Mouse (Mus musculus): ENCODE results near the gene Hadhb. TPM values are rescaled to one million over a fixed set of nuclear protein-coding genes. Genes with fewer than 3 reads are reported as not detected.

The Hadhb gene
- total RNA-seq, 2 experiments from 2014 or later, result 2,535 to 2,720 TPM

GRCm38 (mm10) chr5:30127921-30128597 is 27.0 kb upstream of the Hadhb start:
- DNase-seq, result no peak

- peak; percentile 28 to 54 for DNase-seq
Observed at GRCm38 (mm10) chr5:30128680-30129079, 26.4 kb upstream of the Hadhb start.

GRCm38 (mm10) chr5:30131246-30131645 is 23.8 kb upstream of the Hadhb start:
- no peak for DNase-seq

GRCm38 (mm10) chr5:30132173-30132572 is 22.9 kb upstream of the Hadhb start:
- DNase-seq, result no peak

- no peak for DNase-seq
Observed at GRCm38 (mm10) chr5:30135711-30136231, 19.3 kb upstream of the Hadhb start.

- no peak for DNase-seq
Observed at GRCm38 (mm10) chr5:30137271-30137670, 17.8 kb upstream of the Hadhb start.

- no peak for DNase-seq
Observed at GRCm38 (mm10) chr5:30138193-30138592, 16.9 kb upstream of the Hadhb start.

- no peak for DNase-seq
Observed at GRCm38 (mm10) chr5:30146526-30146925, 8.5 kb upstream of the Hadhb start.

GRCm38 (mm10) chr5:30148133-30148920 is 6.7 kb upstream of the Hadhb start:
- DNase-seq, result no peak

- DNase-seq, result peak; percentile 66 to 69
Observed at GRCm38 (mm10) chr5:30152007-30152406, 3.0 kb upstream of the Hadhb start.

GRCm38 (mm10) chr5:30152413-30152812 is 2.6 kb upstream of the Hadhb start:
- peak in 1 of 2 experiments; percentile 19 for DNase-seq

- DNase-seq, result peak in 1 of 2 experiments; percentile 9
Observed at GRCm38 (mm10) chr5:30153222-30153621, 1.8 kb upstream of the Hadhb start.

- DNase-seq, result no peak
Observed at GRCm38 (mm10) chr5:30154013-30154412, 1.0 kb upstream of the Hadhb start.

GRCm38 (mm10) chr5:30155395-30155792 is 346 bp downstream of the Hadhb start:
- no peak for DNase-seq

GRCm38 (mm10) chr5:30155821-30156629 is 977 bp downstream of the Hadhb start:
- DNase-seq, result no peak

GRCm38 (mm10) chr5:30159601-30160000 is 4.6 kb downstream of the Hadhb start:
- peak; percentile 66 to 69 for DNase-seq

- DNase-seq, result no peak
Observed at GRCm38 (mm10) chr5:30161836-30162235, 6.8 kb downstream of the Hadhb start.

- DNase-seq, result no peak
Observed at GRCm38 (mm10) chr5:30162339-30162738, 7.3 kb downstream of the Hadhb start.

- DNase-seq, result no peak
Observed at GRCm38 (mm10) chr5:30165234-30165946, 10.3 kb downstream of the Hadhb start.

GRCm38 (mm10) chr5:30170303-30170940 is 15.4 kb downstream of the Hadhb start:
- DNase-seq, result peak in 1 of 2 experiments; percentile 60

- DNase-seq, result peak; percentile 45 to 67
Observed at GRCm38 (mm10) chr5:30172115-30172514, 17.1 kb downstream of the Hadhb start.
